Mouse (Mus musculus): Measurements from ENCODE around the gene Ugt1a5.
"Not testable (repeated sequence)": the region's sequence is repeated elsewhere in the genome, so short reads cannot be mapped to it uniquely, and the experiment has no call there.

The Ugt1a5 gene

DNA sequence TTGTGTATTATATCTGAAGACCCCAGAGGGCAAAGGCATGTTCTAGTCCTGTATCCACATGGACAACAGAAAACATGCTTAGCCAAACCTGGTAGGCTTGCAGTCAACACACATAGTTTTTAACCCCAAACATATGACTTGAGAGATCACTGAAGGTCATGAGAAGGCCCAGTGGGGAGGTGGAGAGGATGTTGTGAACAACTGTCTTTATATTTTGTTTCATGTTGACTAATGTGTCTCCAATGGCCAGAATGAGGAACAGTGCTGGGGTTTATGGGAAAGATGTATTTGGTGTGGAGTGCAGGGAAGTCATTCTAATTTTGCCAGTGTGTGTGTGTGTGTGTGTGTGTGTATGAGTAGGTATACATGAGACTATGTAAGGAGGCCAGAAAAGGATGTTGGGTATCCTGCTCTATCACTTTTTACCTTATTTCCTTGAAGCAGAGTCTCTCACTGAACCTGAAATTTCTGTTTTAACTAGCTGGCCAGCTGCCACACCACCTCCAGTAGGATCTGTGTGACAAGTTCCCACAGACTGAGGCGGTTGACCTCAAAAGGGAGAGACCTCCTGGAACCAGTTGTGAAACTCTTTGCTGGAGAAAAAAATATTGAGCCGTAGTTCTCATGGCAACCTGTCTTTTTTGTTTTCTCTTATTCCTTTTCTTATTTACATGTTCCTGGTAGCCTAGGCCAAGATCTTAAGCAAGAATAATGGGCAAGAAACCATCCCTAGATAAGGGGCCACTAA is 58.4 kb downstream of the Ugt1a5 start:
- DNase-seq (ENCODE audit: low spot score): no peak

DNA sequence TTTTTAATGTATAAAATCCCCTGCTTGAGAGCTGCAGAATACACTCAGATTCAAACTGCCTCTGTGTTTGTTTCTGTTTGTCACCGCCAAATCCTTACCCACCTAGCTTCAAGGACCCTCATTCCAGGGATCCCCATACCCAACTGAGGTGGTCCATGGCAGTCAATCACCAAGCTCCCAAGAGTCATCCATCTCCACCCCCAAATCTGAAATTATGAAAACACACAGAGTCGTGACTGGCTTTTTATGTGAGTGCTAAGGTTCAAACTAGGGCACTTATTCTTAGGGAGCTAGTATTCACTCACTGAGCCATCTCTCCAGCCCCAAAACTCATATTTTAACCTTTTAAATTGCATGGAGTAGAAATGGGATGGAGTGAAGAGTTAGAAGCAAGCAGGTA is 59.5 kb downstream of the Ugt1a5 start:
- not testable (repeated sequence) for DNase-seq (ENCODE audit: low spot score)

GRCm38 (mm10) chr1:88225741-88226140 is 59.9 kb downstream of the Ugt1a5 start:
- DNase-seq (ENCODE audit: low spot score): no peak

DNA sequence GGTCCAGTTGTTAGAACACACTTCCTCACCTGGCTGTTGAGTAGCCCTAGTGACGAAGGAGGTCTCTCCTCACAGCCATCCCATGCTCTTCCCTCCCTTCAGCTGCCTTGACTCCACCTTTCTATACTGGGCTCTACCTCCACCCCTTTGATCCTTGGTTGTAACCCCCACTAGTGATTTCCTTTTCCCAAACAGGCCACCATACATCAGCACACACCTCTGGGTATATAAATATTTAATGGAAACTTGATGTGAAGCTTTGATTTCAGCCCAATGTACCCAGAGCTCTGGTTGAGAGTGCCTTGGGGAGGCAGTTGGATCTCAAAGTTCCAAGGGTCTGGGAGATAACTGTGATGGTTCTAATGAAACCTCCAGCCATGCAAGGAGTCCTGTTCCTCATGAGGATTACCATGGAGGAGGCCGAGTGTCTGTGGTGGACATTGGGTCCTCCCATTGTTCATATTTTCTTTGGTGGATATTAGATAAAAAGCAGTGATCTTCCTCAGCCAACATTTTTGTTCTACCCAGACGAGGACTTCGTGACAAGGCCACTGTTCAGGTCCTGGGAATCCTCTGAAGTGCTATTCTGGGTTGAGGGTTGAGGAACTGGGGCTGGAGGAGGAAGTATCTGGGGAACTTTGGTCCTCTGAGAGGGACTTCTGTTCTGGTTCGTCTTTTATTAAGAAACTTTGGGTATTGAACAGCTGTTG is 61.0 kb downstream of the Ugt1a5 start, which contains the start of gene Mroh2a:
TSS of gene Mroh2a (plus strand) at position 317 of the 710 bp plus-strand sequence.
- DNase-seq (ENCODE audit: low spot score): no peak

DNA sequence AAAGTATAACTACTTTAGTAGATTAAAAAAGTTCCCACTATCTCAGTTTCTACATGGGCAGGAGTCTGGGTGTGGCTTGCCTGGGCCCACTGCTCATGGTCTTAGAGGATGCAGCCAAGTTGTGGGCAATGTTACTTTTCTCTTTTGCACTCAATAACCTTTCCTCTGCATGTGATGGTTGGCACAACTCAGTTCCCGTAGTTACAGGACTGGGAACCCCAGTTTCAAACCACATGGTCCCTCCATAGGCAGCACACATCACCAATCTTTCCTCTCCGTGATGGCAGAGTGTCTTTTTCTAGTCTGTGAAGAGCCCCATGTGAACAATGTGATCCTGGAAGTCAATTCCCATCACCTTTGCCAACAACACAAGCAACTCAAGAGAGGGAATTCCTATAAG is 61.7 kb downstream of the Ugt1a5 start:
- no peak for DNase-seq (ENCODE audit: low spot score)

DNA sequence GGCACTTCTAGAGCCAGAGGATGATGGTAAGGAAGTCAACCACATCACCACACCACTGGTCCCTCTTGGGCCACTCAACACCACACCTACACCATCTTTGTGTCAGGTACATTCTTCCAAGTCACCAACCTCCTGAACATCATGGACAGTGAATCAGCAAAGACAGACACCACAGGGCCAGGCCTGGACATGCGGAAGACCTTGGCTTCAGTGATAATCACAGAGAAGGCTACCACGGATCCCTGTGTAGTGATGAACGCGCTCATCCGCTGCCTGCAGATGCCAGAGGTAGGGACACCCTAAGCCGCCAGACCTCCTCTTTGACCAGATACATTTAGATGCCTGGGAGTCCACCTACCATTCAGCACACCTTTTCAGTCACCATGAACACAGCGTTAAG is 62.3 kb downstream of the Ugt1a5 start:
- no peak for DNase-seq (ENCODE audit: low spot score)

DNA sequence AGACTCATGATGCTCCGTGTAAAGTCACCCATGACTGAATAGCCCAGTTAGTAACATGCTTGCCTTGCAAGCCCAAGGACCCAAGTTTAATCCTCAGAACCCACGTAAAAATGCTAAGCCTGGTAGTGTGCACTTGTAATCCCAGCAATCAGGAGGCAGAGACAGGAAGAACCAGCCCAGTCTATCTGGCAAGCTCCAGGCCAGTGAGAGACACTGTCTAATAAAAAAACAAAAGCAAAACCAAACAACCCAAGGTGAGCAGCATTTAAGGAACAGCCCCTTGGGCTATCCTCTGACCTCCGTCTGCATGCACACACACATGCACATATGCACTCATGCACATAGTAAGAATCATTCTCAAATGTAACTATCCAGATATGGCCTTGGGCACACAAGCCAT is 63.8 kb downstream of the Ugt1a5 start:
- no peak for DNase-seq (ENCODE audit: low spot score)

DNA sequence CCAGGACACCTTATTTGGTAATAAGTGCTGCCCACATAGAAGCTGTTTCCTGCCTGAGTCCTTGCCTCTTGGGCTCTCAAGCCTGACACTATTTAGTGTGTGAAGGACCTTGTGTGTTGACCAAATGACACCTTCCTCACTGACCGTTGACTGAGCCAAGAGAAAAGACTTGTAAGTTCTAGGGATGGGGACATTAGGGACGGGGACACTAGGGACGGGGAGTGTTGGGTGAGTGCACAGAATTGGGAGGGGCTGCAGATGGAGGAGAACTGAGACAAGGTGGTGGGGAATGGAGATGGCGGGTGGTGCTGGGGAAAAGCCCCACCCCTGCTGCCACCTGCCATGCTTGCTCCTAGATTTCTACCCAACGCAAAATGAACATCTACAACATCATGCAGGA is 64.2 kb downstream of the Ugt1a5 start:
- no peak for DNase-seq (ENCODE audit: low spot score)

GRCm38 (mm10) chr1:88230421-88230820 is 64.6 kb downstream of the Ugt1a5 start:
- DNase-seq (ENCODE audit: low spot score): no peak

- no peak for DNase-seq (ENCODE audit: low spot score)
Observed at GRCm38 (mm10) chr1:88230981-88231802, 65.4 kb downstream of the Ugt1a5 start.

- DNase-seq (ENCODE audit: low spot score): no peak
Observed at GRCm38 (mm10) chr1:88231803-88232499, 66.1 kb downstream of the Ugt1a5 start.

DNA sequence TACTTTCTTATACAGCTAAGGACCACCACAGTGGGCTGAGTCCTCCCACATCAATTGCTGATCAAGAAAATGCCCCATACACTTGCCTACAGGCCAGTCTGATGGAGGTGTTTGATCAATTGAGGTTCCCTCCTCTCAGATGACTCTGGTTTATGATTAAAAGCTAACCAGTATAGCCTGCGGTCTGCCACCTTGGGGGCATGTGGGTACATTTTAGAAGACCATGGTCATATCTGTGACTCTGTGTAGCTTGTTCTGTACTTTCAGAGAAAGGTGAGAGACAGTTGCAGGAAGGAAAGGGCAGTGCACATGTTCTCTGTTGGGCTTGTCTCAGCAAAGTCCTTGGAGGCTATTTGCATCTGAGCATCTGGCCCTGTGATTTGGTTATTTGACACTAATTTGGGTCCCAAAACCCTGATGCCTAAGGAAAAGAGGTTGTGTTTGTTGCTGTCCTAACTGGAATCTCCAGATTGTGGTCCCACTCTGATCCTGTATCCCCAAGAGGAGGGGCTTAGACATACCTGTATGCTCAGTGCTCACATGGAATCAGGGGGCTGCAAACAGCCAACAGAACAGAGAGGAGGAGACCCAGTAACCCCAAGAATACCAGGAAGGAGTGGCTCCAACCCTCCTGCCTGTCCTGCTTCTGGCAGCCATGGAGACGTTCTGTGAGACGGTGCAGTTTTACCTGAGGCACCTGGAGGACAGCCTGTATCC is 67.0 kb downstream of the Ugt1a5 start:
- DNase-seq (ENCODE audit: low spot score): no peak

- no peak for DNase-seq (ENCODE audit: low spot score)
Observed at GRCm38 (mm10) chr1:88233421-88234247, 67.8 kb downstream of the Ugt1a5 start.

- no peak for DNase-seq (ENCODE audit: low spot score)
Observed at GRCm38 (mm10) chr1:88234248-88234610, 68.4 kb downstream of the Ugt1a5 start.

- no peak for DNase-seq (ENCODE audit: low spot score)
Observed at GRCm38 (mm10) chr1:88234646-88235045, 68.8 kb downstream of the Ugt1a5 start.

- no peak for DNase-seq (ENCODE audit: low spot score)
Observed at GRCm38 (mm10) chr1:88235046-88235893, 69.5 kb downstream of the Ugt1a5 start.

GRCm38 (mm10) chr1:88235894-88236415 is 70.1 kb downstream of the Ugt1a5 start:
- DNase-seq (ENCODE audit: low spot score): no peak

- no peak for DNase-seq (ENCODE audit: low spot score)
Observed at GRCm38 (mm10) chr1:88237311-88237710, 71.5 kb downstream of the Ugt1a5 start.

DNA sequence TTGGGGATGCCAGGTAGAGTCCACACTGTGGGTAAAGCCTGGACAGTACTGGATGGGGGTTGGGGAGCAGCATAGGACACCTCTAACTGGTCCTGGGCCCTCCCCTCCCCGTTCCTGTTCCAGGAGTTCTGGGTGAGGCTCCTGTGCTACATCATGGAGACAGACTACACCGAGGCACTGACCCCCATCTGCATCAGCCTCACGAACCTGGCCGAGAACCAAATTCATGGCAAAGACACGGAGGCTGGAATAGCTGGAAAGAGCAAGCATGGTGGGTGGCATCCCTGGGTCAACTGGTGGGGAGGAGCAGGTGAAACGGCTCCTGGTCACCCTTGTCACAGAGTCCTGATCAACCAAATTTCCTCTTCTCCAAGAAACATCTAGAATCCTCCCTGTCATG is 73.0 kb downstream of the Ugt1a5 start:
- DNase-seq (ENCODE audit: low spot score): no peak
